Mouse (Mus musculus): ENCODE measurements around the gene Elf2.

- TF ChIP-seq CTCF (IDR thresholded peaks at IDR 0.05; ENCODE audit: borderline replicate concordance, extremely low read depth, insufficient read depth, insufficient read length) = no peak
- no peak for TF ChIP-seq POLR2A (IDR thresholded peaks at IDR 0.05; ENCODE audit: borderline replicate concordance, extremely low read depth, insufficient read depth, insufficient read length, poor library complexity, severe bottlenecking)
These were observed 91.9 kb downstream of the Elf2 start for GRCm38 (mm10) chr3:51248600-51248999.
